Mouse (Mus musculus) C2C12 (cell line): ENCODE measurements around the gene Ahdc1.

Experiments used
- CEBPB ChIP-seq: IDR thresholded peaks from one replicate; pipeline ENCODE4 v1.6.1; 2011; ENCODE audit warnings: low read depth, mild to moderate bottlenecking, control low read depth, moderate library complexity
- CTCF ChIP-seq: IDR thresholded peaks from one replicate; pipeline ENCODE4 v1.5.1; 2011; ENCODE audit not compliant: control insufficient read depth, insufficient read depth, insufficient read length
- USF1 ChIP-seq: IDR thresholded peaks from one replicate; pipeline ENCODE4 v1.6.1; 2011; ENCODE audit warnings: low read depth, mild to moderate bottlenecking, control low read depth, moderate library complexity

- no peak for TF ChIP-seq CTCF
- TF ChIP-seq USF1 = no peak
- TF ChIP-seq CEBPB = no peak
These were observed 26.7 kb downstream of the Ahdc1 start for GRCm38 (mm10) chr4:133037798-133038197.
